In the genomic region with DNA sequence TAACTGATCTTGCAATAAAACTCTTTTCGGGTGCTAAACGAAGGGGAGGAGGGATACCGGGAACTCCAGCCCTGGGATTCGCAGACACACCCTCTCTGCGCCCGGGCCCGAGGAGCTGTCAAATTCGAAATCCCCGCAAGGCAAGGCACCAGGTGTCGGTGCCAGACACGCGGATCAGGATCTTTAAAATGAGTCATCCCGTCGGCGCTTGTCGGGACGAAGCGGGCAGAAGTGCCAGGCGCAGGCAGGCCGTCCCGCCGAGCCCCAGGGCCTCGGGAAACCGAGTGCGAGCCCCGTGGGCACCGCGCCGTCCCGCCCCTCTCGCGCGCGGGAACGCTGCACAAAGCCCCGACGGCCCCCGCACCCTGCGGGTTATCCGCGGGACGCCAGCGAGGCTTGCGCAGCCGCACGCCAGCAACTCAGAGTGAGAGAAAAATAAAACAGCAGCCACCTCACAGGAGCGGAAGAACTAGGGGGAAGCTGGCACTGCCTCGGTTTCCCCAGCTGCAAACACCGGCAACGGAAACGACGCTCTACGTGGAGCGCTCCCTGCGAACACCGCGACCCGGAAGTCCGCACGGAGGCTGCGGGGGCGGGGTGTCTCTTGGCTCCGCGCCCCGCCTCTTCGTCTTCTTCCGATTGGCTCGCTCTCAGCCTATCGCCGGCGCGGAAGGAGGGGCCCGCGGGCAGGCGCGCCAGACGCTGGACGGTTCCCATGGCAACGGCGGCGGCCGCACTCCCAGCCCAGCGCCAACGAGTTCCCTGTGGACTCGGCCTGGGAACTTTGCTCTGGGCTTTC, we compare ENCODE assay signal across 8 mouse cellular contexts. TPM values are rescaled to one million over a fixed set of nuclear protein-coding genes. Genes with fewer than 3 reads are reported as not detected.
DNase-seq lines count a peak whose midpoint lies in the region; ATAC-seq and TF ChIP-seq lines count a peak whose summit lies in the region.

A gene (minus strand): TSS at position 588 of the 799 bp plus-strand sequence.

- peak; percentile 80 for TF ChIP-seq POLR2A in testis, adult 2 months (IDR thresholded peaks at IDR 0.05; ENCODE audit: control insufficient read depth, low read depth, low read length)

- TF ChIP-seq CTCF in E14TG2a.4 (conservative IDR thresholded peaks at IDR 0.05; ENCODE audit: low read length) = no peak
- TF ChIP-seq CTCF in heart, postnatal 0 days (IDR thresholded peaks at IDR 0.05; ENCODE audit: low read depth) = no peak
- no peak for TF ChIP-seq CTCF in testis, adult 2 months (IDR thresholded peaks at IDR 0.05; ENCODE audit: control insufficient read depth, insufficient read depth, insufficient replicate concordance, low read depth, low read length)

- H3K27me3 ChIP-seq in E14TG2a.4 (ENCODE audit: insufficient read depth, low read length) = peaks cover 10% of the 10 kb centered on the region
- H3K27me3 ChIP-seq in forebrain, embryonic 12.5 days = peaks cover 10% of the 10 kb centered on the region
- H3K27me3 ChIP-seq in heart, postnatal 0 days (ENCODE audit: control insufficient read depth, insufficient read depth, low read length) = no peaks in the 10 kb centered on the region; the same call in 1 of the 2 replicates
- H3K27me3 ChIP-seq in liver, embryonic 16.5 days (ENCODE audit: control insufficient read depth, insufficient read depth, low read depth, low read length) = no peaks in the 10 kb centered on the region
- no peaks in the 10 kb centered on the region; the same call in 1 of the 2 replicates for H3K27me3 ChIP-seq in neural tube, embryonic 13.5 days
- no peaks in the 10 kb centered on the region for H3K27me3 ChIP-seq in testis, adult 2 months (ENCODE audit: control insufficient read depth, insufficient read depth, low read length)

- peak within 1 kb of the TSS; percentile 100 for H3K4me3 ChIP-seq in E14TG2a.4 (replicated peaks; ENCODE audit: low read length)
- H3K4me3 ChIP-seq in forebrain, embryonic 12.5 days (replicated peaks) = peak within 1 kb of the TSS; percentile 80
- H3K4me3 ChIP-seq in heart, postnatal 0 days (ENCODE audit: low read depth, low read length) = peak within 1 kb of the TSS; percentile 82
- H3K4me3 ChIP-seq in liver, embryonic 16.5 days (ENCODE audit: low read depth, low read length) = peak within 1 kb of the TSS; percentile 96
- peak within 1 kb of the TSS; percentile 88 for H3K4me3 ChIP-seq in neural tube, embryonic 13.5 days
- H3K4me3 ChIP-seq in testis, adult 2 months (ENCODE audit: control insufficient read depth, low read depth, low read length) = peak within 1 kb of the TSS; percentile 93

- H3K4me2 ChIP-seq in forebrain, embryonic 12.5 days = peak within 1 kb of the TSS; percentile 70
- H3K4me2 ChIP-seq in heart, postnatal 0 days (ENCODE audit: low read depth, low read length) = peak within 1 kb of the TSS; percentile 98
- H3K4me2 ChIP-seq in liver, embryonic 16.5 days (ENCODE audit: low read depth, low read length) = peak within 1 kb of the TSS; percentile 98
- peak within 1 kb of the TSS; percentile 88 for H3K4me2 ChIP-seq in neural tube, embryonic 13.5 days

- H3K27ac ChIP-seq in forebrain, embryonic 12.5 days = peak within 1 kb of the TSS; percentile 80
- H3K27ac ChIP-seq in heart, postnatal 0 days (ENCODE audit: low read depth) = 0 out of 2 replicates have a peak within 1 kb of the TSS, but pooled peaks have one; percentile 32
- H3K27ac ChIP-seq in liver, embryonic 16.5 days (ENCODE audit: low read length) = peak within 1 kb of the TSS; percentile 80
- peak within 1 kb of the TSS; percentile 88 for H3K27ac ChIP-seq in neural tube, embryonic 13.5 days (replicated peaks)
- H3K27ac ChIP-seq in testis, adult 2 months (ENCODE audit: control insufficient read depth, insufficient read depth, low read depth, low read length) = peak within 1 kb of the TSS; percentile 89

- DNase-seq in c-Kit-positive CD71-positive TER-119-positive erythroid progenitor cells, embryonic 14.5 days (ENCODE audit: low spot score) = peak; percentile 95
- peak; percentile 98 for DNase-seq in heart, postnatal 0 days (ENCODE audit: low spot score)
- peak; percentile 99 for DNase-seq in kidney, postnatal 4 days

- H3K9me3 ChIP-seq in E14TG2a.4 (ENCODE audit: low read length) = no peaks in the 10 kb centered on the region
- H3K9me3 ChIP-seq in forebrain, embryonic 12.5 days = no peaks in the 10 kb centered on the region
- H3K9me3 ChIP-seq in heart, postnatal 0 days (replicated peaks; ENCODE audit: control insufficient read depth, low read length) = no peaks in the 10 kb centered on the region
- no peaks in the 10 kb centered on the region for H3K9me3 ChIP-seq in liver, embryonic 16.5 days (replicated peaks; ENCODE audit: control insufficient read depth, low read length)
- H3K9me3 ChIP-seq in neural tube, embryonic 13.5 days = no peaks in the 10 kb centered on the region

- no peak for TF ChIP-seq EP300 in heart, postnatal 0 days (IDR thresholded peaks at IDR 0.05; ENCODE audit: low read depth)

- ATAC-seq in forebrain, embryonic 12.5 days (ENCODE audit: low FRiP score) = peak; percentile 99
- peak; percentile 99 for ATAC-seq in heart, postnatal 0 days (ENCODE audit: insufficient read depth, low read depth)
- ATAC-seq in liver, embryonic 16.5 days (ENCODE audit: low read depth) = peak; percentile 99
- ATAC-seq in neural tube, embryonic 13.5 days (ENCODE audit: low read depth) = peak; percentile 99

- peaks cover 33% of the 10 kb centered on the region for H3K4me1 ChIP-seq in E14TG2a.4 (replicated peaks; ENCODE audit: low read depth, low read length)
- H3K4me1 ChIP-seq in forebrain, embryonic 12.5 days = peaks cover 13% of the 10 kb centered on the region
- H3K4me1 ChIP-seq in heart, postnatal 0 days (ENCODE audit: control insufficient read depth, insufficient read depth) = no peaks in the 10 kb centered on the region
- H3K4me1 ChIP-seq in liver, embryonic 16.5 days (ENCODE audit: control insufficient read depth, low read depth, low read length) = peaks cover 10% of the 10 kb centered on the region
- H3K4me1 ChIP-seq in neural tube, embryonic 13.5 days (replicated peaks) = peaks cover 22% of the 10 kb centered on the region
- H3K4me1 ChIP-seq in testis, adult 2 months (ENCODE audit: control insufficient read depth, insufficient read depth, low read length) = no peaks in the 10 kb centered on the region; the same call in 1 of the 2 replicates

- peaks cover 7% of the 10 kb centered on the region; the same call in 1 of the 2 replicates for H3K36me3 ChIP-seq in E14TG2a.4 (ENCODE audit: insufficient read depth, low read length)
- H3K36me3 ChIP-seq in forebrain, embryonic 12.5 days (replicated peaks) = peaks cover 16% of the 10 kb centered on the region
- peaks cover 12% of the 10 kb centered on the region; the same call in 1 of the 2 replicates for H3K36me3 ChIP-seq in heart, postnatal 0 days (replicated peaks; ENCODE audit: control insufficient read depth, insufficient read depth, low read length)
- no peaks in the 10 kb centered on the region for H3K36me3 ChIP-seq in liver, embryonic 16.5 days (ENCODE audit: control insufficient read depth, insufficient read depth)
- H3K36me3 ChIP-seq in neural tube, embryonic 13.5 days = peaks cover 16% of the 10 kb centered on the region
- no peaks in the 10 kb centered on the region; the same call in 1 of the 2 replicates for H3K36me3 ChIP-seq in testis, adult 2 months (ENCODE audit: control insufficient read depth, insufficient read depth, low read length)

- H3K9ac ChIP-seq in forebrain, embryonic 12.5 days = peak within 1 kb of the TSS; percentile 78
- H3K9ac ChIP-seq in heart, postnatal 0 days (replicated peaks; ENCODE audit: low read depth, low read length) = peak within 1 kb of the TSS; percentile 77
- H3K9ac ChIP-seq in liver, embryonic 16.5 days (ENCODE audit: low read depth, low read length) = peak within 1 kb of the TSS; percentile 87
- H3K9ac ChIP-seq in neural tube, embryonic 13.5 days = peak within 1 kb of the TSS; percentile 87

- WGBS in forebrain, embryonic 12.5 days = under 1% methylated on average over 85 of the region's 85 CpGs
- under 1% methylated on average over 83 of the region's 85 CpGs for WGBS in heart, postnatal 0 days
- WGBS in liver, embryonic 16.5 days (ENCODE audit: insufficient replicate concordance) = under 1% methylated on average over 85 of the region's 85 CpGs
- WGBS in neural tube, embryonic 13.5 days = under 1% methylated on average over 85 of the region's 85 CpGs

RNA-seq across cellular contexts. Expression of the gene that starts here (rescaled TPM):
- 34.3 and 35.5 TPM in 2 replicates for polyA plus RNA-seq in forebrain, embryonic 12.5 days (2016; fragmentation: Nextera tagmentation; extraction: Ambion mirVana)
- total RNA-seq in heart, postnatal 0 days (2014; rRNA removed; ENCODE audit: low replicate concordance) = 8.2 and 9.2 TPM in 2 replicates
- 5.6 and 6.0 TPM in 2 replicates for polyA plus RNA-seq in heart, postnatal 0 days (2015; fragmentation: Nextera tagmentation; extraction: Ambion mirVana)
- 5.8 and 6.4 TPM in 2 replicates for polyA plus RNA-seq in liver, embryonic 16.5 days (2015; fragmentation: Nextera tagmentation; extraction: Ambion mirVana)
- 19.6 and 22.2 TPM in 2 replicates for polyA plus RNA-seq in neural tube, embryonic 13.5 days (2015; fragmentation: Nextera tagmentation; extraction: Ambion mirVana)
- polyA plus RNA-seq in testis, adult 2 months (2012; rRNA removed) = 2.5 and 3.1 TPM in 2 replicates

Comparison
In these comparisons a context has a peak if more than half of its experiments do, and no peak if none do; other contexts are left out.
1. Peak in every context shown above with its lines: DNase-seq, ATAC-seq, H3K4me3 ChIP-seq and H3K27ac ChIP-seq.
2. H3K27ac ChIP-seq: peak in every context shown above with its lines; median percentile 89 in testis, adult 2 months; 88 in neural tube, embryonic 13.5 days; 80 in forebrain, embryonic 12.5 days; 80 in liver, embryonic 16.5 days; 32 in heart, postnatal 0 days.